Mouse (Mus musculus) thymus, adult 2 months (tissue): ENCODE measurements around the gene Gpat3.

Source experiments
- CTCF ChIP-seq: fragments of 200-500 bp; IDR thresholded peaks from 2 replicates; pipeline ENCODE4 v1.5.1; 2012; ENCODE audit warnings: mild to moderate bottlenecking, control low read depth, low read length, moderate library complexity, borderline replicate concordance; ENCODE audit not compliant: control insufficient read depth, poor library complexity, insufficient read depth; ENCODE audit errors: extremely low read depth
- POLR2A ChIP-seq: fragments of 200-500 bp; IDR thresholded peaks from 2 replicates; pipeline ENCODE4 v1.6.1; 2012; ENCODE audit warnings: mild to moderate bottlenecking, low read length, control low read depth, moderate library complexity; ENCODE audit not compliant: control insufficient read depth, poor library complexity, insufficient read depth; ENCODE audit errors: extremely low read depth

GRCm38 (mm10) chr5:100913274-100913673, 67.8 kb downstream of the Gpat3 start:
- no peak for TF ChIP-seq CTCF
- TF ChIP-seq POLR2A: no peak
